Mouse (Mus musculus): ENCODE data around the gene Tbcd.

The Tbcd gene

GRCm38 (mm10) chr11:121564265-121564664, 112.5 kb downstream of the Tbcd start:
- no peak for DNase-seq (ENCODE audit: low read depth, low spot score)

GRCm38 (mm10) chr11:121581856-121582255, 130.1 kb downstream of the Tbcd start:
- no peak for DNase-seq (ENCODE audit: low read depth, low spot score)

- DNase-seq (ENCODE audit: low read depth, low spot score) = no peak
These were observed 145.5 kb downstream of the Tbcd start for GRCm38 (mm10) chr11:121597254-121597653.

- DNase-seq (ENCODE audit: low read depth, low spot score) = no peak
These were observed 149.7 kb downstream of the Tbcd start for GRCm38 (mm10) chr11:121601422-121601821.

GRCm38 (mm10) chr11:121605604-121606003, 153.9 kb downstream of the Tbcd start:
- DNase-seq (ENCODE audit: low read depth, low spot score) = no peak

GRCm38 (mm10) chr11:121610976-121611375, 159.2 kb downstream of the Tbcd start:
- DNase-seq (ENCODE audit: low read depth, low spot score) = no peak

GRCm38 (mm10) chr11:121615961-121616485, 164.3 kb downstream of the Tbcd start:
- DNase-seq (ENCODE audit: low read depth, low spot score) = no peak

- no peak for DNase-seq (ENCODE audit: low read depth, low spot score)
These were observed 164.8 kb downstream of the Tbcd start for GRCm38 (mm10) chr11:121616501-121616900.

- no peak for DNase-seq (ENCODE audit: low read depth, low spot score)
These were observed 165.6 kb downstream of the Tbcd start for GRCm38 (mm10) chr11:121617371-121617770.

GRCm38 (mm10) chr11:121625007-121625406, 173.3 kb downstream of the Tbcd start:
- DNase-seq (ENCODE audit: low read depth, low spot score) = no peak

- no peak for DNase-seq (ENCODE audit: low read depth, low spot score)
These were observed 175.8 kb downstream of the Tbcd start for GRCm38 (mm10) chr11:121627521-121627920.

GRCm38 (mm10) chr11:121629529-121629928, 177.8 kb downstream of the Tbcd start:
- no peak for DNase-seq (ENCODE audit: low read depth, low spot score)

- no peak for DNase-seq (ENCODE audit: low read depth, low spot score)
These were observed 178.7 kb downstream of the Tbcd start for GRCm38 (mm10) chr11:121630406-121630805.

- no peak for DNase-seq (ENCODE audit: low read depth, low spot score)
These were observed 179.7 kb downstream of the Tbcd start for GRCm38 (mm10) chr11:121631410-121631809.

GRCm38 (mm10) chr11:121636646-121637045, 184.9 kb downstream of the Tbcd start:
- DNase-seq (ENCODE audit: low read depth, low spot score) = no peak

GRCm38 (mm10) chr11:121641501-121642145, 189.9 kb downstream of the Tbcd start:
- DNase-seq (ENCODE audit: low read depth, low spot score) = no peak

GRCm38 (mm10) chr11:121645394-121645793, 193.6 kb downstream of the Tbcd start:
- no peak for DNase-seq (ENCODE audit: low read depth, low spot score)

- no peak for DNase-seq (ENCODE audit: low read depth, low spot score)
These were observed 195.6 kb downstream of the Tbcd start for GRCm38 (mm10) chr11:121647321-121647720.

- no peak for DNase-seq (ENCODE audit: low read depth, low spot score)
These were observed 196.4 kb downstream of the Tbcd start for GRCm38 (mm10) chr11:121648166-121648565.

- DNase-seq (ENCODE audit: low read depth, low spot score) = no peak
These were observed 198.2 kb downstream of the Tbcd start for GRCm38 (mm10) chr11:121649900-121650299.

GRCm38 (mm10) chr11:121650668-121651067, 198.9 kb downstream of the Tbcd start:
- no peak for DNase-seq (ENCODE audit: low read depth, low spot score)

GRCm38 (mm10) chr11:121651556-121651955, 199.8 kb downstream of the Tbcd start:
- no peak for DNase-seq (ENCODE audit: low read depth, low spot score)

GRCm38 (mm10) chr11:121651983-121652382, 200.2 kb downstream of the Tbcd start:
- no peak for DNase-seq (ENCODE audit: low read depth, low spot score)
